Mouse (Mus musculus) lung, embryonic 15.5 days (tissue): Measurements from ENCODE around the gene Fuom. TPM values are rescaled to one million over a fixed set of nuclear protein-coding genes. Genes with fewer than 3 reads are reported as not detected.
"Not testable (repeated sequence)": the region's sequence is repeated elsewhere in the genome, so short reads cannot be mapped to it uniquely, and the experiment has no call there.

Experiments
- ATAC-seq: fragments of 200-750 bp; cut with Nextera tagmentation; 2 replicates; pipeline ENCODE4 v1.8.0; 2017; ENCODE audit warnings: moderate number of reproducible peaks, borderline replicate concordance; ENCODE audit not compliant: low FRiP score, low TSS enrichment; ENCODE audit errors: extremely low read depth
- H3K27ac ChIP-seq: fragments of 300-500 bp; sonication (generic); 2 replicates; pipeline ENCODE4 v1.5.1; 2015; ENCODE audit warnings: moderate library complexity, mild to moderate bottlenecking, inconsistent platforms
- H3K27me3 ChIP-seq: fragments of 300-500 bp; sonication (generic); 2 replicates; pipeline ENCODE4 v1.6.1; 2015; ENCODE audit warnings: inconsistent platforms
- H3K36me3 ChIP-seq: fragments of 300-500 bp; sonication (generic); 2 replicates; pipeline ENCODE4 v1.6.1; 2015; ENCODE audit warnings: inconsistent platforms
- H3K4me1 ChIP-seq: fragments of 300-500 bp; sonication (generic); 2 replicates; pipeline ENCODE4 v1.6.1; 2015; ENCODE audit warnings: inconsistent platforms
- H3K4me2 ChIP-seq: fragments of 300-500 bp; sonication (generic); 2 replicates; pipeline ENCODE4 v1.6.1; 2015; ENCODE audit warnings: inconsistent platforms, mild to moderate bottlenecking, moderate library complexity
- H3K4me3 ChIP-seq: fragments of 300-500 bp; sonication (generic); 2 replicates; pipeline ENCODE4 v1.5.1; 2015; ENCODE audit warnings: mild to moderate bottlenecking, inconsistent platforms
- H3K9ac ChIP-seq: fragments of 300-500 bp; sonication (generic); 2 replicates; pipeline ENCODE4 v1.6.1; 2015; ENCODE audit warnings: inconsistent platforms
- H3K9me3 ChIP-seq: fragments of 300-500 bp; sonication (generic); 2 replicates; pipeline ENCODE4 v1.6.1; 2016; ENCODE audit warnings: inconsistent platforms
- WGBS: fragments of 180-500 bp; shearing (Covaris S2); methylation state at CpG from one replicate; pipeline ENCODE4 v1.1.7; 2015; 5-methylcytosine and 5-hydroxymethylcytosine counted together
- polyA plus RNA-seq: library from polyadenylated mRNA; unstranded; fragments of >200 nt; fragmentation: Nextera tagmentation; extraction: Ambion mirVana; gene quantifications from 2 replicates; pipeline ENCODE4 v1.2.1, GENCODE M21; 2015

The Fuom gene
- 19.1 and 19.8 TPM in 2 replicates for polyA plus RNA-seq

DNA sequence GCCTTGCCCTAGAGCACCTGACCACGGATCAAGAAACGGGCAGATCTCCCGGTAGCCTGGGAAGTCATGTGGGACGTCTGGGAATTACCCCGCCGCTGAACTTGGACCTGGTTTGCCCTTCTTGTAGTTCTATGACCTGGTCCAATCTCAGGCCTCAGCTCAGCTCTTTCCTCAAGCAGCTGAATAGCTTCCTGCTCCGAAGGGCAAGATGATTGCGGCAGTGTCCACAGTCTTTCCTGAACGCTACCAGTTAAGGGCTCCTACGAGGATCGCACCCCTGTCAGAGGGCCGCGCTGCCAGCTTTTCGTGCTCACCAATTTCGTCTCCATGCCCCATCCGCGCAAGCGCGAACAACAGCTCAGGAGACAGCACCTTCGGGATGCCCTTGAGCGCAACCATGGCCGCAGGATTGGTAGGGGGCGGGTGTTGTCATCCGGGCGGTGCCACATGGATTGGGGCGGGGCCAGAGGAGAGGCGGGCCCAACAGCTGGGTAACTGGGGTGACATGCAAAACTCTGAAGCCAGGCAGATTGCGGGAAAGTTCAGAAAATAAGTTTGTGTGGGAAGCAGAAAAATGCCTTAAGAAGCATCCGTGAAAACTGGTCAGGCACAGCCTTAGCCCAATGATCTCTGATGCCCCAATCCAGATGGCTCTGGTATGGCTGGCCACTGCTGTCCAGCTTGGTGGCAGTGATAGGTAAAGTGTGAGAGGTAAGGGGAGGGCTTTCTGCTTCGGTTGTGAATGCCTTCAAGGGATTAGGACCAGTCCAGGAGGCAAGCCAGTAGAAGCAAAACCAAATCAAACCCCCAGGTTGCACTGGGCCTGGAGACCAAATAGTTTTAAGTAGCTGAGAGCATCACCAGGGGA lies at the start of gene Fuom:
Fuom (minus strand) TSS at position 449 of the 868 bp plus-strand sequence.
- Histone ChIP-seq H3K9ac (peak within 1 kb of the TSS; percentile 42), H3K4me1 (peaks cover 10% of the 10 kb centered on the region; the same call in 1 of the 2 replicates), H3K36me3 (peaks cover 4% of the 10 kb centered on the region), H3K9me3 (no peaks in the 10 kb centered on the region), H3K4me2 (peak within 1 kb of the TSS; percentile 78), H3K27ac (no peak within 1 kb of the TSS), H3K4me3 (peak within 1 kb of the TSS; percentile 49), H3K27me3 (no peaks in the 10 kb centered on the region)
- ATAC-seq: peak; percentile 89
- WGBS: 1% methylated on average over 30 of the region's 30 CpGs

DNA sequence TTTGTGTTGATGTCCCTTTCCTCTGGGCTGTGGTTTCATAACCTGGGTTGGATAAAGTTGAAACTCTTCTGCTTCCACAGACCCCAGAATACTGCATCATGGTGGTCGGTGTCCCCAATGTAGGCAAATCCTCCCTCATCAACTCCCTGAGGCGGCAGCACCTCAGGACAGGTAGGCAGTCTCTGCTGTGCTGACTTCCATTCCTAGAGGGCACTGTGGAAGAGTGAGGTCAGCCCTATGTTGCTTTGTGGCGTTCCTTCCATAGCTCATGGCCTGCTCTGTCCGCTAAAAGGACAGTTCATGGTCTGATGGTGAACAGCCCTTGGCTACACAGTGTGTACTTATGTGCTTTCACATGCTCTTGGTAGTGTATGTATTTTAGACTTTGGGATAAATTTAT lies 42.3 kb upstream of the Fuom start:
- WGBS: 67% methylated on average over 4 of the region's 4 CpGs
- no peak for ATAC-seq
- Histone ChIP-seq H3K4me2 (no peak overlapping the region), H3K4me3 (no peak overlapping the region), H3K27me3 (no peaks in the 10 kb centered on the region), H3K36me3 (no peaks in the 10 kb centered on the region), H3K4me1 (no peaks in the 10 kb centered on the region), H3K9me3 (no peaks in the 10 kb centered on the region), H3K27ac (no peak overlapping the region), H3K9ac (no peak overlapping the region)

GRCm38 (mm10) chr7:140141350-140141749 lies 39.1 kb upstream of the Fuom start:
- H3K9me3 ChIP-seq: no peaks in the 10 kb centered on the region
- H3K27me3 ChIP-seq: no peaks in the 10 kb centered on the region
- H3K4me2 ChIP-seq: no peak overlapping the region
- peaks cover 4% of the 10 kb centered on the region for H3K4me1 ChIP-seq
- no peak overlapping the region for H3K9ac ChIP-seq
- H3K27ac ChIP-seq: no peak overlapping the region
- WGBS: 4% methylated on average over 14 of the region's 14 CpGs
- H3K36me3 ChIP-seq: no peaks in the 10 kb centered on the region
- ATAC-seq: no peak
- H3K4me3 ChIP-seq: no peak overlapping the region

- 0% methylated on average over 8 of the region's 8 CpGs for WGBS
- H3K36me3 ChIP-seq: no peaks in the 10 kb centered on the region
- ATAC-seq: no peak
- peak overlapping the region; percentile 80 for H3K4me2 ChIP-seq
- H3K9me3 ChIP-seq: no peaks in the 10 kb centered on the region
- 0 out of 2 replicates have a peak overlapping the region, but pooled peaks have one; percentile 62 for H3K27ac ChIP-seq
- H3K4me1 ChIP-seq: peaks cover 4% of the 10 kb centered on the region
- peak overlapping the region; percentile 72 for H3K4me3 ChIP-seq
- peak overlapping the region; percentile 89 for H3K9ac ChIP-seq
- no peaks in the 10 kb centered on the region for H3K27me3 ChIP-seq
Observed at GRCm38 (mm10) chr7:140138021-140138310, 35.7 kb upstream of the Fuom start.

GRCm38 (mm10) chr7:140137135-140138020 lies 35.1 kb upstream of the Fuom start, which contains the start of gene Mtg1:
Mtg1 (plus strand) TSS chr7:140137564.
- WGBS: 2% methylated on average over 39 of the region's 39 CpGs
- H3K27me3 ChIP-seq: no peaks in the 10 kb centered on the region

DNA sequence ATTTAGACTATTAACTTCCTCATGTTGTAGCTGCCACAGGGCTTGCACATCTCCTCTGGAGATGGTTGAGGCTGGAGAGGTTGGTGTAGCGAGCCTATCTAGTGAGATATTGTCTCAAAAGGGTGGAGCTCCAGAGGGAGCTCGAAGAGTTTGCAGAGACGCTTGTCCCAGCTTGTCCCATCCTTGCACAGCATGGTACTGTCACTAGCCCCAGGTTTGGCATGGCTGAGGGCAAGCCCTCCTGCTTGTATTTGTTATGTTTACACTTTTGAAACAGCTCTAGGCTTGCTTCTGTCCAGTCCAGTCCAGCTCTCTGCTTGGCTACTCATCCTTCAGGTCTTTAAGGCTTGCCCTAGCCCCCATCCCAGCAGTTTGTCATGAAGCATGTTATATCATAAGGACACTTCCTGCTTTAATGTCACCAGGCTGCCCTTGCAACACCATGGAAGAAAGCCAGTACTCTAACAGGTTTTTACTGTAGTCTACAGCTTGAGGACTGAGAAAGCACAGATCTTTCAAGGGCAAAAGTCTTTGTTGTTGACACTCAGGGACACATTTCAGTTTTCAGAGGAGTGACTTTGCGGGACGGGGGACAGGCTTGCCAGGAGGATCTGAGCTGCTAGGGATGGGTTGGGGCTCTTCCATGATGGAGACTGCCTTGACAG lies 33.0 kb upstream of the Fuom start:
- H3K4me3 ChIP-seq: no peak overlapping the region
- H3K27ac ChIP-seq: no peak overlapping the region
- peaks cover 4% of the 10 kb centered on the region for H3K4me1 ChIP-seq
- H3K36me3 ChIP-seq: peaks cover 4% of the 10 kb centered on the region; the same call in 1 of the 2 replicates
- H3K4me2 ChIP-seq: no peak overlapping the region
- no peak for ATAC-seq
- no peaks in the 10 kb centered on the region for H3K9me3 ChIP-seq
- H3K9ac ChIP-seq: no peak overlapping the region
- no peaks in the 10 kb centered on the region for H3K27me3 ChIP-seq
- WGBS: 87% methylated on average over 5 of the region's 5 CpGs

More at GRCm38 (mm10) chr7:140137135-140138020, 35.1 kb upstream of the Fuom start, which contains the start of gene Mtg1:
- Histone ChIP-seq H3K4me3 (peak within 1 kb of the TSS; percentile 72), H3K9ac (peak within 1 kb of the TSS; percentile 89), H3K4me2 (peak within 1 kb of the TSS; percentile 80), H3K9me3 (no peaks in the 10 kb centered on the region), H3K36me3 (no peaks in the 10 kb centered on the region), H3K27ac (0 out of 2 replicates have a peak within 1 kb of the TSS, but pooled peaks have one; percentile 62), H3K4me1 (peaks cover 4% of the 10 kb centered on the region)
- peak; percentile 97 for ATAC-seq

- not testable (repeated sequence) for H3K27me3 ChIP-seq, ATAC-seq, H3K4me1 ChIP-seq, H3K4me3 ChIP-seq, H3K9ac ChIP-seq, H3K9me3 ChIP-seq, H3K4me2 ChIP-seq, H3K27ac ChIP-seq
- 93% methylated on average over 7 of the region's 7 CpGs for WGBS
- H3K36me3 ChIP-seq: peaks cover 11% of the 10 kb centered on the region; the same call in 1 of the 2 replicates
Observed at GRCm38 (mm10) chr7:140134033-140134432, 31.8 kb upstream of the Fuom start.

- H3K9ac ChIP-seq, H3K27me3 ChIP-seq, ATAC-seq, H3K4me2 ChIP-seq, H3K9me3 ChIP-seq, H3K4me1 ChIP-seq, H3K27ac ChIP-seq, H3K4me3 ChIP-seq: not testable (repeated sequence)
- WGBS: 91% methylated on average over 7 of the region's 7 CpGs
- peaks cover 11% of the 10 kb centered on the region; the same call in 1 of the 2 replicates for H3K36me3 ChIP-seq
Observed at GRCm38 (mm10) chr7:140132184-140132583, 29.9 kb upstream of the Fuom start.

DNA sequence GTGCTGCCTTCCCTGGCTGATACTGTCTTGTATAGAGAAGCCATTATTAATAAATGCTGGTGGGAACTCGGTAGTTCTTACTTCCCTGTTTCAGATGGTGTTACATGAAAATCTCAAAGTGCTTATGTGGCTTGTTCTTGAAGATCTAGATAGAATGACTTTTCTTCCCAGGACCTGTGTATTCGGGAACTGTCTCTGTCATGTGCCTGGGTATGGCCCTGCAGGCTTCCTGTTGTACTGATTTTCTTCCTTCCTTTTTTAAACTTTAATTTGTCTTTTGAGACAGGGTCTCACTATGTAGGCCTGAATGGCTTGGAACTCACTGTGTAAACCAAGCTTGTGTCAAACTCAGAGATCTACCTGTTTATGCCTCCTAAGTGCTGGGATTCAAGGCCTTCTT lies 25.7 kb upstream of the Fuom start:
- Histone ChIP-seq H3K27ac (no peak overlapping the region), H3K27me3 (no peaks in the 10 kb centered on the region), H3K4me1 (peaks cover 12% of the 10 kb centered on the region), H3K4me2 (no peak overlapping the region), H3K36me3 (peaks cover 11% of the 10 kb centered on the region; the same call in 1 of the 2 replicates), H3K4me3 (no peak overlapping the region), H3K9me3 (no peaks in the 10 kb centered on the region), H3K9ac (no peak overlapping the region)
- no peak for ATAC-seq
- WGBS: 79% methylated on average over 2 of the region's 2 CpGs

DNA sequence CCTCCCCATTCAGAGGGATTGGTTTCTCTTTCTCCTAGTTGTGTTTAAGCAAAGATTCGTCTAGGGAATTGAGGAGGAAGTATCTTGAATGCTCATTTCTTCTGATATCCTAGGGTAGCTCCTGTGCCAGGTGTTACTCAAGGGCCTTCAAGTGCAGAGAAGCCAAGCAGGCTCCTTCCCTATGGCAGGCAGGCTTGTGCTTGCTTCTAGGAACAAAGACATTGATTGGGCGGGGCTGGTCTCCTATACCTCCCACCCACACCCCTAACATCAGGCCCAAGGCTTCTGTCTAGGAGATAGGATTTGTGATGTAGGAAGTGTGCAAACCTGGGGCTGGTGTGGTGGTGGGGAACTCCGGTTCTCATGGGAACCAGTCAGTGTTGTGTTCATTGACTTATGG lies 24.7 kb upstream of the Fuom start:
- no peak overlapping the region for H3K27ac ChIP-seq
- peaks cover 11% of the 10 kb centered on the region; the same call in 1 of the 2 replicates for H3K36me3 ChIP-seq
- no peak overlapping the region for H3K9ac ChIP-seq
- no peaks in the 10 kb centered on the region for H3K27me3 ChIP-seq
- WGBS: 82% methylated on average over 3 of the region's 3 CpGs
- H3K4me1 ChIP-seq: peaks cover 12% of the 10 kb centered on the region
- peak overlapping the region; percentile 3; the same call in 1 of the 2 replicates for H3K4me3 ChIP-seq
- ATAC-seq: no peak
- H3K9me3 ChIP-seq: no peaks in the 10 kb centered on the region
- peak overlapping the region; percentile 18 for H3K4me2 ChIP-seq

- ATAC-seq: no peak; the same call in 1 of the 2 replicates
- Histone ChIP-seq H3K27ac (peak overlapping the region; percentile 57), H3K4me3 (peak overlapping the region; percentile 67)
Observed at GRCm38 (mm10) chr7:140126022-140126350, 23.7 kb upstream of the Fuom start.

More at GRCm38 (mm10) chr7:140126022-140126350, 23.7 kb upstream of the Fuom start:
- peak overlapping the region; percentile 68 for H3K4me2 ChIP-seq
- H3K27me3 ChIP-seq: no peaks in the 10 kb centered on the region
- H3K9me3 ChIP-seq: no peaks in the 10 kb centered on the region
- peaks cover 12% of the 10 kb centered on the region for H3K4me1 ChIP-seq
- peak overlapping the region; percentile 69 for H3K9ac ChIP-seq
- 5% methylated on average over 5 of the region's 5 CpGs for WGBS
- peaks cover 11% of the 10 kb centered on the region; the same call in 1 of the 2 replicates for H3K36me3 ChIP-seq
